Mouse (Mus musculus): ENCODE data around the gene Ppp2r3c.
"Not testable (repeated sequence)": the region's sequence is repeated elsewhere in the genome, so short reads cannot be mapped to it uniquely, and the experiment has no call there.

Gene Ppp2r3c

DNA sequence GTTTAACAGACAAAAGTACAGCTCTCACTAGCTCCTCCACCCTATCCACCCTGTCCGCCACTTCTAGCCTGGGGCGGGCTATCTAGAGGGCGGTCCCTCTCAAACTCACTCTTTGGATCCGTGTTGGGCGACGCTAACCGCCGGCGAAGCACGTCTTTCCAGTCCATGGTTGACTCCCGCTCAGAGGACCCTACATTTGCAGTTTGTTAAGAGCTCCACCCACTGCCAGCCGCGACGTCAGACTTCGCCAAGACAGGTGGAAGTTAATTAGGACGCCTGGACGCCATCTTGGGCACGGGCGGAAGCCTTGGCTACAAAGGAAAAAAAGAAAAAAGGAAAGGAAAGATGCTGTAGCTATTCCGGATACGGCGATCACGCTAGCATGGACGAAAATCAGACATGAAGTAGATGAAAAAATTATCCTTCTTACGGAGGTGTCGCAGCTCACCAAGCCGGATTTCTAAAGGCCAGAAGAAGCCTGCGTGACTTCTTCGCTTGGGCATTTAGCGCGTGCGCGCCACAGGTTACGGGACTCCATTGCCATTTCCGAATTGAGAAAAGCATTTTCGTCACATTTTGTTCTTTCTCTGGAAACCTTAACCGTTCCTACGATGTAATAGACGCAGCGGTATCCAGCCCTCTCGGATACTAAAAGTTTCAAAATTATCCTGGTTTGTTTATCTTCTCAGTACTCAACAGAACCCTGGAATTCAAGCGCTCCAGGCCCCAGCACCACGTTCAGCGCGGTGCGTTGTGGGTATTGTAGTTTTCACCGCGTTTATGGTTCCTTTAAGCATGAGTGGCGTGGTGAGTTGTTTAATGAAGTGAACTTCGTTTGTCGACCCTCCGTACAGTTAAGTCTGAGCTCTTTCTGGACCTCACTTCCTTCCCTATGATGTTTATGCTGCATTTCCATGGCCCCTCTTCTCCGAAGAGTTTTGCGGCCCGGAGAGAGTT, at the start of gene Ppp2r3c:
TSS of gene Ppp2r3c (minus strand) at position 514 of the 957 bp plus-strand sequence.
- peak; percentile 96 for DNase-seq

DNA sequence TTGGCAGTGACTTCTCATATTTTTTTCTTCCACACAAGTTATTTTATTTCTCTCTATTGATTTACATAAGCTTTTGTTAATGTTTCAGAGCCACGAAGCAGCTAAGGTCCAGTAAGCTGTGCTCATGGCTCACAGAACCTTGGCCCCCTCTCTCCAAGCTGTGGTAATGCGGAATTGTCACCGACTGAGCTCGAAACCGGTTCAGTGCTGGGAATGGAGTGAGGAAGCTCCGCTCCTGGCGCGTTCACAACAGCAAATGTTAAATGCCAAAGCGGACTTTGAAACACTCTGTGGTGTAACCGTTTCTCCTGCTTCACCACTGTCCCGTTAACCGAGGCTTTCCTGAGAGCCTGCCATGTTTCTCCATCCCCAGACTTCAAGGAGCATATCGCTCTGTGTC, 41.8 kb upstream of the Ppp2r3c start:
- DNase-seq, result peak; percentile 33

DNA sequence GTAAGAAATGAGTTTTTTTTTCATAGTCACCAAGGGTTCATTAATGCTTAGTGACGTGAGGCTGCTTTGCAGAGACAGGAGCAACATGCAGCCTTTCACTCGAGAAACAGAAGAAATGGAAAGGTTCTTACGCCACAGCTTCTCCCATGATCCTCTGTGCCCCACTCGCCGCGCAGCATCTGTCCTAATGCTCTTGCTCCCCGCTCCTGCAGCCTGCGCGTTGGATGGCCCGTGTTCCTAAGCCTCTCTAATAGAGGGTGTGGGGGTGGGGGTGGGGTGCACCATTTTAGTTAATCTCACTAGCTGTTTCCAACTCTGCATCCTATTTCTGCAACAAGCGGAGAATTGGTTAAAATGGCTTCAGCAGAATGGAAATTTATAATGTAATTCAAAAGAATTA, 41.2 kb upstream of the Ppp2r3c start:
- DNase-seq, result no peak

DNA sequence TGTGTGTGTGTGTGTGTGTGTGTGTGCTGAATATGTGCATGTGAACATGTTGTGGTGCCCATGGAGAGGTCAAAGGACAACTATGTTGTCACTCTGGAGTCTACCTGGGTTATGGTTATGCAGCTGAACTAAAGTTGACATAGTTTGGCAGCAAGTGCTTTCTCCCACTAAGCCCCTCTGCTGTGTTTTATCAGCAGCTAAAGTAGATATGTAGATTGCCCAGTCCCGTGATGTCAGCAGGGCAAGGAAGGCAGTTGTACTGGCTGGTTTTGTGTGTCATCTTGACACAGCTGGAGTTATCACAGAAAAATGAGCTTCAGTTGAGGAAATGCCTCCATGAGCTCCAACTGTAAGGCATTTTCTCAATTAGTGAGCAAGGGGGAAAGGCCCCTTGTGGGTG, 40.2 kb upstream of the Ppp2r3c start:
- not testable (repeated sequence) for DNase-seq

- not testable (repeated sequence) for DNase-seq
Measured at GRCm38 (mm10) chr12:55338490-55338889, 35.7 kb upstream of the Ppp2r3c start.

DNA sequence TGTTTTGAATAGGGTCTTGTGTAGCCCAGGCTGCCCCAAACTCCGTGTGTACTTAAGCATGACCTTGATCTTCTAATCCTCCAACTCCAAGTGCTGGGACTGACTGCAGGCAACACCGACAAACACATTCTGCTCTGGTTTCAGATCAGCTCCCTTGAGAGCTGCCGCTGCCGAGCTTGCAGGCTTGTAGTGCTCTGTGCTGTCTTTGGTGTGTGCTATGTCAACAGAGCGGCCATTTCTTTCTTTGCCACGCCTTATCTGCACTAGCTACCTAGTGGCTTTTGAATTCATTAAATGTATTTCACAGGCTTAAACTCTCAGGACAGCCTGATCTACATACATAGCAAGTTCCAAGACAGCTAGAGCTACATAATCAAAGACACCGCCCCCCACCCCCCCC, 30.9 kb upstream of the Ppp2r3c start:
- no peak for DNase-seq

GRCm38 (mm10) chr12:55329351-55329750, 26.6 kb upstream of the Ppp2r3c start:
- no peak for DNase-seq

- no peak for DNase-seq
Measured at GRCm38 (mm10) chr12:55328784-55329183, 26.0 kb upstream of the Ppp2r3c start.

- no peak for DNase-seq
Measured at GRCm38 (mm10) chr12:55325702-55326101, 22.9 kb upstream of the Ppp2r3c start.

GRCm38 (mm10) chr12:55321642-55322291, 19.0 kb upstream of the Ppp2r3c start:
- DNase-seq, result peak; percentile 30

GRCm38 (mm10) chr12:55315192-55315591, 12.4 kb upstream of the Ppp2r3c start:
- DNase-seq, result peak; percentile 98

DNA sequence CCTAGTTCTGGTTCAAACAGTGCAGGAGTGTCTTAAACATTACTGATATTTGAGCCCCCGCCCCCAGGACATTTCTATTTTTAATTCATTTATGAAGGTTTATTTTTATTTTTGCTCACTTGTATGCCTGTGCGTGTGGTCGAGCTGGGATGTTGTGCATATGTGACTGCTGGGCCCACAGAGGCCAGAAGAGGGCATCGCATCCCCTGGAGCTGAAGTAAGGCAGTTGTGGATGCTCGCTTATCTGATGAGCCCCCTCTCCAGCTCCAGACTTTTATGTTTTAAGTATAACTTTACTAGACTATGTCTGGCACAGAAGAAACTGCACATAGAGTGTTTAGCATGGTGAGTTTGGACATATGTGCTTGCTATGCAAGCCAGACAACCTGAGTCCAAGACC, 11.1 kb upstream of the Ppp2r3c start:
- no peak for DNase-seq

- no peak for DNase-seq
Measured at GRCm38 (mm10) chr12:55311841-55312240, 9.0 kb upstream of the Ppp2r3c start.

- DNase-seq, result no peak
Measured at GRCm38 (mm10) chr12:55309501-55309900, 6.7 kb upstream of the Ppp2r3c start.

- peak; percentile 63 for DNase-seq
Measured at GRCm38 (mm10) chr12:55308731-55309130, 5.9 kb upstream of the Ppp2r3c start.

- DNase-seq, result no peak
Measured at GRCm38 (mm10) chr12:55307566-55307965, 4.8 kb upstream of the Ppp2r3c start.

GRCm38 (mm10) chr12:55306371-55306770, 3.6 kb upstream of the Ppp2r3c start:
- DNase-seq, result no peak

DNA sequence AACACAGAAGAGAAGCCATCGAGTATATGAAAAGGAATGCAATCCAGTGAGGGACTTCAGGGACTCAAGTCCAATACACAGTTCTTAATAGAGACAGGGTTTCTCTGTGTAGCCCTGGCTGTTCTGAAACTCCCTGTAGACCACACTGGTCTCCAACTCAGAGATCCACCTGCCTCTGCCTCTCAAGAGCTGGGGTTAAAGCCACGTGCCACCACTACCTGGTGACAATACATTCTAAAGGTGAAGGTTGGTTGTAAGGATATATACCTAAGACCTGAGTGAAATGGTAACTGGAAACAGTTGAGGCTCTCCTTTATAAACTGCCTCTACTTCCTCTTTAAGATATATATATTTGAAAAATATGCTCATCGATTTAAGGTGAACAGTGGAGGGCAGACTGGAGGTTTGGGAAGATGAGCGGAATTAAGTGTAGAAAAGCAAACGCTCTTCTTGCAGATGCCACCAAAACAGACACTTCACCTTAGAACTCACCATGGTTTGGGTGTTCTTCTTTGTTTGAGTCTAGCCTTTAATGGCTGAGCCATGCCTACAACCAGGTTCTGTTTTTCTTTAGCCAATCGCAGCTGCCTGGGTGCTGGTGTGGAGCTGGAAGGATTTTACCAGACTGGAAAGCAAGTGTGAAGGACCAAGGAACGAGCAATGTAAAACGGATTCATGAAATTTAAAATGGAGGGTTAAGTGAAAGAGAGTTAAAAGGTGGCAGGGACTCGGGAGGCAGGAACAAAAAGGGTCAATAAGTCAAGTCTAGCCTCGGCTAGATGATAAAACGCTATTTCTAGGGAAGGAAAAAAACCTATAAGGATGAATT, 1.1 kb downstream of the Ppp2r3c start:
- peak; percentile 19 for DNase-seq

- no peak for DNase-seq
Measured at GRCm38 (mm10) chr12:55300820-55301351, 1.9 kb downstream of the Ppp2r3c start.

- DNase-seq, result no peak
Measured at GRCm38 (mm10) chr12:55299336-55299735, 3.5 kb downstream of the Ppp2r3c start, which contains the start of gene 1110008L16Rik. 1110008L16Rik (plus strand) TSS chr12:55299577.

GRCm38 (mm10) chr12:55298112-55298511, 4.7 kb downstream of the Ppp2r3c start:
- DNase-seq, result no peak

DNA sequence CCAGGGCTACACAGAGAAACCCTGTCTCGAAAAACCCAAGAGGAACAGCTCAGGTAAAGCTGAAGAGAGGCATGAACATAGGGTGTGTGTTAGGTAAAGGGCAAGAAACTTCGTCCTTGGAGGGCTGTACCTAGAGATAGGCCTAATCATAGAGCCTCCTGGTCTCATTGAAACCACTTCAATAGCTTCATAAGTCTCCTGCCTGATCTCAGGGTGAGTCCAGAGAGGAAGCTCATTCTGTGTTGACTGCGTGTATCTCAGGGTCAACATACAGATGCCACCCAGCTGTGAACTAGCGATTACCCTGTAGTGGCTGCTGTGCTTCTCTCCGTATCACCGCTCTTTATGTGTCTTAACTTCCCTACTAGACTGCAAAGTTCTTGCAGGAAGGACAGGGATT, 25.2 kb downstream of the Ppp2r3c start:
- not testable (repeated sequence) for DNase-seq

DNA sequence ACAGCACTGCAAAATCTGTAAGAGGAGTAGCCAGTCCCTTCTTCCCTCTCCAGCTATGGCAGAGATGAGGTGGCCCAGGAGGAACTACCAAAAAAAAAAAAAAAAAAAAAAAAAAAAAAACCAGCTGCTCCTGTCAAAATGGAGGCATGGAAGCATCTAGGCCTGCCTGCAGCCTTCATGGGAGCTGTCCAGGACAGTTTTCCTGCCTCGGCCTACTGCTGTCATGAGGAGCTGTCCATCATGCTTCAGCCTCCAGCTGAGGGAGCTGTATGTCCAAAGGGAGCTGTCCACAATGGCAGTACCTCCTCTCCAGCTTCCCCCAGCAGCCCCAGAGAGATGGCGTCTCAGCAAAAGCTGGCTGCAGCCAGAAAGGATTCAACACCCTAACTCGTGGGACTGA, 30.6 kb downstream of the Ppp2r3c start:
- no peak for DNase-seq
